18 mouse cellular contexts compared by ENCODE assay signal in genomic region chr6:6542133-6542532, GRCm38 (mm10). TPM values are rescaled to one million over a fixed set of nuclear protein-coding genes. Genes with fewer than 3 reads are reported as not detected.
DNase-seq lines count a peak whose midpoint lies in the region; ATAC-seq lines count a peak whose summit lies in the region.
"Had no signal": no experiment of that assay in that cellular context is flagged by ENCODE, and none has a peak within 500 bp of the region (broad histone marks: within the 10 kb centered on the region; RNA-seq: fewer than 3 reads in every experiment).

No protein-coding gene starts in this region.

- intact Hi-C loops in left cerebral cortex, postnatal 36 days (cut with DNase I), result no loop called here
- intact Hi-C loops in gastrocnemius, postnatal 14 days (cut with DNase I; ENCODE audit: low total_unique reads), result no loop called here

- peak; percentile 85 for DNase-seq in heart, adult 11 months
- no peak for DNase-seq in heart, adult 18-20 months
- peak; percentile 50 to 55 for DNase-seq in B cell, adult 2 months
- peak; percentile 35 for DNase-seq in c-Kit-positive CD71-negative TER-119-negative erythroid progenitor cells, embryonic 14.5 days (ENCODE audit: low read depth)
- DNase-seq in frontal cortex, postnatal 14 days (ENCODE audit: low spot score in 2 of 2), result no peak
- no peak for DNase-seq in left cerebral cortex, postnatal 36 days (ENCODE audit: low spot score in 2 of 2)
- no peak for DNase-seq in gastrocnemius, postnatal 14 days
- DNase-seq: adrenal gland, adult 8-10 months; cerebellum, adult 11 months; cerebellum, postnatal 25 days; gastrocnemius, postnatal 25 days; kidney, adult 9 months; kidney, postnatal 25 days; retina, postnatal 1 day had no signal

- ATAC-seq in monocyte, adult 5-6 weeks (replicated peaks; ENCODE audit: insufficient number of reproducible peaks, low FRiP score, low TSS enrichment, poor library complexity, severe bottlenecking), result peak; percentile 99
- ATAC-seq: inflammation-experienced regulatory T-cells, adult 6 months; liver, embryonic 12.5 days; midbrain, embryonic 15.5 days had no signal

RNA-seq across cellular contexts. Expression of gene Sem1, which starts 36.3 kb away (rescaled TPM):
- 100 to 1,000 TPM; 106 to 124 TPM for total RNA-seq in heart, adult 18-20 months (2021)
- total RNA-seq in monocyte, adult 5-6 weeks (2017), result 158 to 337 TPM (median 282 TPM) in 3 replicates
- total RNA-seq in left cerebral cortex, postnatal 36 days (2021), result 10 to 100 TPM; 41.6 to 46.6 TPM
- total RNA-seq in gastrocnemius, postnatal 14 days (2021), result 10 to 100 TPM; 65.8 to 66.5 TPM

Comparison
In these comparisons a context has a peak if more than half of its experiments do, and no peak if none do; other contexts are left out.
1. DNase-seq: peak in heart, adult 11 months (single experiment), B cell, adult 2 months (2 of 2) and c-Kit-positive CD71-negative TER-119-negative erythroid progenitor cells, embryonic 14.5 days (single experiment); none in heart, adult 18-20 months (0 of 2), frontal cortex, postnatal 14 days (0 of 2), left cerebral cortex, postnatal 36 days (0 of 2) and gastrocnemius, postnatal 14 days (single experiment).